Mouse (Mus musculus): ENCODE measurements at regions not wholly inside any gene's neighbourhood (a gene's known extent, or its start where the extent isn't known, plus 50 kb on each side); places are given as distances from the start of the nearest gene placed in this dataset.

DNA sequence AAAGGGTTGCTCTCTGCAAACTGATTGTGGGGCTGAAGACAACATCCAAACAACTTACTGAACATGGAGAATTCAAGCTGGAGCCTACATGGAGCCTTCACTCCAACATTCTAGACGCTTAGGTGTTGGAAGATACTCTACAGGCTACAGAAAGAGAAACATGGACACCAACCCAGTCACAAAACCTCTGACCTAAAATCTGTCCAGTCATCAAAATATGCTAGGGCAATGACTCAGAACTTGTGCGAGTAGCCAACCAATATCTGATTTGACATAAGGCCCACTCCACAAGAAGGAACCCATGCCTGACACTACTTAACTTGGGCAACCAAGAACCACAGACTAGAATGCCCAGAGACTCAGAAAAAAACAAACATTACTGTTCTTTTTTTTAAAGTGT, 90.2 kb upstream of the Prep start:
- TF ChIP-seq POLR2A (IDR thresholded peaks at IDR 0.05; ENCODE audit: low read depth, low read length) (no peak), CTCF (IDR thresholded peaks at IDR 0.05; ENCODE audit: borderline replicate concordance, insufficient read depth, low read length) (no peak)

All from embryonic fibroblast, embryonic 13.5 days (primary cell).